Comparison of ENCODE assay signal across 17 mouse cellular contexts in the genomic region with DNA sequence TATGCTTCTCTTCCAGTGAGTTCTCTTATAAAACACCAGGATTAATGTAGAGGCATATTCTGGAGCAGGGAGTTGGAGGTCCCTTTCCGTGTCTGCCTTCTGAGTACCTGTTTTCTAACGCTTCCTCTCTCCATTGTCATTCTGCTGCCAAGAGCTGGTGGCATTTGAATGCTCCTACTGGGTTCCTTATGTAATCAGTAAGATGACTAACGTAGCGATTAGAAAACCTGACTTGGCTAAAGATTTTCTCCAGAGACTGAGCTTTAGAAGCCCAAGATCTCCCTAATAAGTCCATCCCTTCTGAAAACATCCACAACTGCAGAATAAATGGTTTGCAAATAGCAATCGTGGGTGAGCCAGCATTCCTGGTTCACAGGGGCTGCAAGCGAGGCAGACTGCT.
A peak's percentile ranks its signal among the peaks of the same experiment; 100 is the strongest.
DNase-seq lines count a peak whose midpoint lies in the region; ATAC-seq and TF ChIP-seq lines count a peak whose summit lies in the region.
"Had no signal": no experiment of that assay in that cellular context is flagged by ENCODE, and none has a peak within 500 bp of the region (broad histone marks: within the 10 kb centered on the region; RNA-seq: fewer than 3 reads in every experiment).

No protein-coding gene starts in this region.

- WGBS in hindbrain, postnatal 0 days = 35% methylated on average over 6 of the region's 6 CpGs
- WGBS in hindbrain, embryonic 11.5 days = 48% methylated on average over 6 of the region's 6 CpGs
- WGBS in liver, embryonic 12.5 days (ENCODE audit: insufficient replicate concordance) = 35% methylated on average over 6 of the region's 6 CpGs

- ATAC-seq in hindbrain, postnatal 0 days = no peak
- ATAC-seq in hindbrain, embryonic 11.5 days (ENCODE audit: low FRiP score) = no peak
- no peak for ATAC-seq in liver, embryonic 12.5 days
- ATAC-seq: forebrain, embryonic 13.5 days; intestine, embryonic 16.5 days; lung, postnatal 0 days had no signal

- TF ChIP-seq CTCF in hindbrain, postnatal 0 days (IDR thresholded peaks at IDR 0.05; ENCODE audit: low read depth) = no peak

- H3K4me3 ChIP-seq in hindbrain, postnatal 0 days (ENCODE audit: low read length) = no peak overlapping the region
- no peak overlapping the region for H3K4me3 ChIP-seq in hindbrain, embryonic 11.5 days (ENCODE audit: low read depth, low read length)
- H3K4me3 ChIP-seq in liver, embryonic 12.5 days = no peak overlapping the region
- H3K4me3 ChIP-seq: embryonic facial prominence, embryonic 10.5 days; forebrain, embryonic 13.5 days; heart, embryonic 15.5 days; limb, embryonic 13.5 days; liver, embryonic 15.5 days; megakaryocyte, embryonic 14.5 days had no signal

- no peak overlapping the region for H3K9ac ChIP-seq in hindbrain, postnatal 0 days (replicated peaks; ENCODE audit: low read length)
- H3K9ac ChIP-seq in hindbrain, embryonic 11.5 days (ENCODE audit: low read depth, low read length) = no peak overlapping the region
- H3K9ac ChIP-seq in liver, embryonic 12.5 days = no peak overlapping the region
- H3K9ac ChIP-seq: forebrain, embryonic 13.5 days; heart, embryonic 15.5 days; limb, embryonic 13.5 days; liver, embryonic 15.5 days had no signal

- no peaks in the 10 kb centered on the region for H3K36me3 ChIP-seq in hindbrain, postnatal 0 days (ENCODE audit: insufficient read depth, low read length)
- no peaks in the 10 kb centered on the region for H3K36me3 ChIP-seq in hindbrain, embryonic 11.5 days (ENCODE audit: control insufficient read depth, insufficient read depth, low read length)
- no peaks in the 10 kb centered on the region for H3K36me3 ChIP-seq in liver, embryonic 12.5 days
- H3K36me3 ChIP-seq: embryonic facial prominence, embryonic 10.5 days; heart, embryonic 15.5 days; limb, embryonic 13.5 days; liver, embryonic 15.5 days had no signal

- no peaks in the 10 kb centered on the region for H3K9me3 ChIP-seq in hindbrain, postnatal 0 days (ENCODE audit: low read length)
- H3K9me3 ChIP-seq in hindbrain, embryonic 11.5 days (ENCODE audit: control insufficient read depth, low read length) = no peaks in the 10 kb centered on the region
- H3K9me3 ChIP-seq in liver, embryonic 12.5 days (replicated peaks) = no peaks in the 10 kb centered on the region
- H3K9me3 ChIP-seq: embryonic facial prominence, embryonic 10.5 days; forebrain, embryonic 13.5 days; heart, embryonic 15.5 days; limb, embryonic 13.5 days; liver, embryonic 15.5 days; megakaryocyte, embryonic 14.5 days had no signal

- H3K27ac ChIP-seq in hindbrain, postnatal 0 days = no peak overlapping the region
- no peak overlapping the region for H3K27ac ChIP-seq in hindbrain, embryonic 11.5 days (ENCODE audit: low read depth, low read length)
- H3K27ac ChIP-seq in liver, embryonic 12.5 days = no peak overlapping the region
- H3K27ac ChIP-seq: embryonic facial prominence, embryonic 10.5 days; forebrain, embryonic 13.5 days; heart, embryonic 15.5 days; limb, embryonic 13.5 days; liver, embryonic 15.5 days had no signal

- DNase-seq in hindbrain, postnatal 0 days (ENCODE audit: low spot score) = peak; percentile 5
- DNase-seq in hindbrain, embryonic 11.5 days (ENCODE audit: low spot score) = no peak
- DNase-seq in right cerebral cortex, adult 2 months (ENCODE audit: low spot score in 2 of 2) = peak; percentile 31 to 34
- no peak for DNase-seq in right cerebral cortex, postnatal 4 days
- peak; percentile 24 to 27 for DNase-seq in cerebellum, postnatal 10 days
- DNase-seq in urinary bladder, postnatal 14 days (ENCODE audit: low spot score) = no peak
- DNase-seq: adrenal gland, postnatal 36 days; thymus, adult 2 months had no signal

- no peaks in the 10 kb centered on the region for H3K4me1 ChIP-seq in hindbrain, postnatal 0 days (ENCODE audit: insufficient read depth, low read length)
- H3K4me1 ChIP-seq in hindbrain, embryonic 11.5 days (replicated peaks; ENCODE audit: control insufficient read depth, insufficient read depth, low read length) = no peaks in the 10 kb centered on the region
- no peaks in the 10 kb centered on the region for H3K4me1 ChIP-seq in liver, embryonic 12.5 days
- H3K4me1 ChIP-seq: embryonic facial prominence, embryonic 10.5 days; heart, embryonic 15.5 days; limb, embryonic 13.5 days; liver, embryonic 15.5 days; megakaryocyte, embryonic 14.5 days had no signal

- no peak overlapping the region for H3K4me2 ChIP-seq in hindbrain, postnatal 0 days (ENCODE audit: low read depth, low read length)
- H3K4me2 ChIP-seq in hindbrain, embryonic 11.5 days (replicated peaks; ENCODE audit: low read depth, low read length) = no peak overlapping the region
- no peak overlapping the region for H3K4me2 ChIP-seq in liver, embryonic 12.5 days
- H3K4me2 ChIP-seq: forebrain, embryonic 13.5 days; heart, embryonic 15.5 days; limb, embryonic 13.5 days; liver, embryonic 15.5 days had no signal

- H3K27me3 ChIP-seq in hindbrain, postnatal 0 days (ENCODE audit: insufficient read depth, low read length) = no peaks in the 10 kb centered on the region
- no peaks in the 10 kb centered on the region for H3K27me3 ChIP-seq in hindbrain, embryonic 11.5 days (ENCODE audit: control insufficient read depth, insufficient read depth, low read length)
- H3K27me3 ChIP-seq in liver, embryonic 12.5 days (replicated peaks) = no peaks in the 10 kb centered on the region
- H3K27me3 ChIP-seq: forebrain, embryonic 13.5 days; heart, embryonic 15.5 days; limb, embryonic 13.5 days; liver, embryonic 15.5 days; megakaryocyte, embryonic 14.5 days had no signal

Comparison
In these comparisons a context has a peak if more than half of its experiments do, and no peak if none do; other contexts are left out.
1. DNase-seq: peak in hindbrain, postnatal 0 days (single experiment), right cerebral cortex, adult 2 months (2 of 2) and cerebellum, postnatal 10 days (2 of 2); none in hindbrain, embryonic 11.5 days (single experiment), right cerebral cortex, postnatal 4 days (single experiment) and urinary bladder, postnatal 14 days (single experiment).